Mouse (Mus musculus) forebrain, embryonic 12.5 days (tissue): ENCODE data around the gene Tceanc. TPM values are rescaled to one million over a fixed set of nuclear protein-coding genes. Genes with fewer than 3 reads are reported as not detected.

Experiments
- ATAC-seq: fragments of 200-750 bp; cut with Nextera tagmentation; 2 replicates; pipeline ENCODE4 v1.8.0; 2017; ENCODE audit warnings: moderate TSS enrichment; ENCODE audit not compliant: low FRiP score
- H3K27ac ChIP-seq: fragments of 300-500 bp; sonication (generic); 2 replicates; pipeline ENCODE4 v1.5.1; 2016; ENCODE audit warnings: mild to moderate bottlenecking
- H3K27me3 ChIP-seq: fragments of 300-500 bp; sonication (generic); 2 replicates; pipeline ENCODE4 v1.6.1; 2016; ENCODE audit warnings: mild to moderate bottlenecking
- H3K36me3 ChIP-seq: fragments of 300-500 bp; sonication (generic); replicated peaks from 2 replicates; pipeline ENCODE4 v1.6.1; 2016; ENCODE audit warnings: mild to moderate bottlenecking
- H3K4me1 ChIP-seq: fragments of 300-500 bp; sonication (generic); 2 replicates; pipeline ENCODE4 v1.6.1; 2016
- H3K4me2 ChIP-seq: fragments of 300-500 bp; sonication (generic); 2 replicates; pipeline ENCODE4 v1.6.1; 2016; ENCODE audit warnings: mild to moderate bottlenecking, moderate library complexity
- H3K4me3 ChIP-seq: fragments of 300-500 bp; sonication (generic); replicated peaks from 2 replicates; pipeline ENCODE4 v1.5.1; 2016; ENCODE audit warnings: mild to moderate bottlenecking
- H3K9ac ChIP-seq: fragments of 300-500 bp; sonication (generic); 2 replicates; pipeline ENCODE4 v1.6.1; 2016; ENCODE audit warnings: mild to moderate bottlenecking
- H3K9me3 ChIP-seq: fragments of 300-500 bp; sonication (generic); 2 replicates; pipeline ENCODE4 v1.6.1; 2016
- WGBS: fragments of 180-500 bp; shearing (Covaris S2); methylation state at CpG from one replicate; pipeline ENCODE4 v1.1.7; 2016; 5-methylcytosine and 5-hydroxymethylcytosine counted together
- polyA plus RNA-seq: library from polyadenylated mRNA; unstranded; fragments of >200 nt; fragmentation: Nextera tagmentation; extraction: Ambion mirVana; gene quantifications from 2 replicates; pipeline ENCODE4 v1.2.1, GENCODE M21; 2016

The Tceanc gene
- 13.3 and 14.2 TPM in 2 replicates for polyA plus RNA-seq

GRCm38 (mm10) chrX:166518345-166518744 is at the start of gene Tceanc:
TSS of gene Tceanc (minus strand) at chrX:166518567.
- Histone ChIP-seq H3K27ac (no peak within 1 kb of the TSS), H3K4me3 (no peak within 1 kb of the TSS), H3K4me1 (no peaks in the 10 kb centered on the region), H3K36me3 (no peaks in the 10 kb centered on the region), H3K9ac (no peak within 1 kb of the TSS), H3K4me2 (no peak within 1 kb of the TSS), H3K9me3 (no peaks in the 10 kb centered on the region), H3K27me3 (peaks cover 25% of the 10 kb centered on the region)
- ATAC-seq, result no peak
- WGBS, result 80% methylated on average over 16 of the region's 16 CpGs

- ATAC-seq, result no peak
- no peak overlapping the region for H3K9ac ChIP-seq
- H3K27ac ChIP-seq, result no peak overlapping the region
- no peaks in the 10 kb centered on the region for H3K4me1 ChIP-seq
- 88% methylated on average over 6 of the region's 6 CpGs for WGBS
- H3K27me3 ChIP-seq, result peaks cover 12% of the 10 kb centered on the region
- no peaks in the 10 kb centered on the region for H3K36me3 ChIP-seq
- H3K9me3 ChIP-seq, result no peaks in the 10 kb centered on the region
- no peak overlapping the region for H3K4me3 ChIP-seq
- no peak overlapping the region for H3K4me2 ChIP-seq
Observed at GRCm38 (mm10) chrX:166565983-166566382, 47.6 kb upstream of the Tceanc start.

GRCm38 (mm10) chrX:166565401-166565800 is 47.0 kb upstream of the Tceanc start:
- ATAC-seq, result no peak
- H3K36me3 ChIP-seq, result no peaks in the 10 kb centered on the region
- no peaks in the 10 kb centered on the region for H3K9me3 ChIP-seq
- no peak overlapping the region for H3K27ac ChIP-seq
- H3K4me3 ChIP-seq, result no peak overlapping the region
- 63% methylated on average over 5 of the region's 5 CpGs for WGBS
- no peak overlapping the region for H3K4me2 ChIP-seq
- H3K4me1 ChIP-seq, result no peaks in the 10 kb centered on the region
- H3K27me3 ChIP-seq, result peaks cover 12% of the 10 kb centered on the region
- no peak overlapping the region for H3K9ac ChIP-seq

GRCm38 (mm10) chrX:166564900-166565299 is 46.5 kb upstream of the Tceanc start:
- no peaks in the 10 kb centered on the region for H3K9me3 ChIP-seq
- H3K4me2 ChIP-seq, result no peak overlapping the region
- H3K36me3 ChIP-seq, result no peaks in the 10 kb centered on the region
- no peak overlapping the region for H3K27ac ChIP-seq
- H3K9ac ChIP-seq, result no peak overlapping the region
- H3K4me3 ChIP-seq, result no peak overlapping the region
- peaks cover 12% of the 10 kb centered on the region for H3K27me3 ChIP-seq
- WGBS, result 75% methylated on average over 5 of the region's 5 CpGs
- no peak for ATAC-seq
- H3K4me1 ChIP-seq, result no peaks in the 10 kb centered on the region

GRCm38 (mm10) chrX:166559333-166559732 is 41.0 kb upstream of the Tceanc start:
- WGBS, result 70% methylated on average over 3 of the region's 3 CpGs
- Histone ChIP-seq H3K27me3 (peaks cover 10% of the 10 kb centered on the region; the same call in 1 of the 2 replicates), H3K4me3 (no peak overlapping the region), H3K27ac (no peak overlapping the region), H3K9ac (no peak overlapping the region), H3K36me3 (no peaks in the 10 kb centered on the region), H3K9me3 (no peaks in the 10 kb centered on the region), H3K4me2 (no peak overlapping the region), H3K4me1 (no peaks in the 10 kb centered on the region)
- ATAC-seq, result no peak

- Histone ChIP-seq H3K27me3 (peaks cover 9% of the 10 kb centered on the region; the same call in 1 of the 2 replicates), H3K9me3 (no peaks in the 10 kb centered on the region), H3K9ac (no peak overlapping the region), H3K4me2 (no peak overlapping the region), H3K36me3 (no peaks in the 10 kb centered on the region), H3K27ac (no peak overlapping the region), H3K4me3 (no peak overlapping the region), H3K4me1 (no peaks in the 10 kb centered on the region)
- ATAC-seq, result no peak
- WGBS, result 86% methylated on average over 7 of the region's 7 CpGs
Observed at GRCm38 (mm10) chrX:166552355-166552754, 34.0 kb upstream of the Tceanc start.

GRCm38 (mm10) chrX:166546495-166546894 is 28.1 kb upstream of the Tceanc start:
- no peak overlapping the region for H3K4me2 ChIP-seq
- no peaks in the 10 kb centered on the region for H3K4me1 ChIP-seq
- H3K27ac ChIP-seq, result no peak overlapping the region
- ATAC-seq, result no peak
- H3K27me3 ChIP-seq, result peaks cover 11% of the 10 kb centered on the region; the same call in 1 of the 2 replicates
- H3K4me3 ChIP-seq, result no peak overlapping the region
- H3K9ac ChIP-seq, result no peak overlapping the region
- 74% methylated on average over 2 of the region's 2 CpGs for WGBS
- H3K36me3 ChIP-seq, result no peaks in the 10 kb centered on the region
- no peaks in the 10 kb centered on the region for H3K9me3 ChIP-seq

- no peaks in the 10 kb centered on the region for H3K4me1 ChIP-seq
- no peaks in the 10 kb centered on the region for H3K36me3 ChIP-seq
- H3K9me3 ChIP-seq, result no peaks in the 10 kb centered on the region
- no peak overlapping the region for H3K9ac ChIP-seq
- no peak overlapping the region for H3K4me3 ChIP-seq
- H3K27me3 ChIP-seq, result peaks cover 21% of the 10 kb centered on the region
- ATAC-seq, result no peak
- no peak overlapping the region for H3K27ac ChIP-seq
- H3K4me2 ChIP-seq, result no peak overlapping the region
- WGBS, result 60% methylated on average over 4 of the region's 4 CpGs
Observed at GRCm38 (mm10) chrX:166535138-166535537, 16.8 kb upstream of the Tceanc start.

GRCm38 (mm10) chrX:166533432-166533831 is 15.1 kb upstream of the Tceanc start:
- H3K27me3 ChIP-seq, result peaks cover 20% of the 10 kb centered on the region
- no peak overlapping the region for H3K4me3 ChIP-seq
- WGBS, result 82% methylated on average over 4 of the region's 4 CpGs
- no peaks in the 10 kb centered on the region for H3K9me3 ChIP-seq
- H3K9ac ChIP-seq, result no peak overlapping the region
- no peak overlapping the region for H3K4me2 ChIP-seq
- no peak overlapping the region for H3K27ac ChIP-seq
- no peaks in the 10 kb centered on the region for H3K36me3 ChIP-seq
- no peak for ATAC-seq
- no peaks in the 10 kb centered on the region for H3K4me1 ChIP-seq

- H3K4me2 ChIP-seq, result no peak overlapping the region
- peaks cover 19% of the 10 kb centered on the region for H3K27me3 ChIP-seq
- ATAC-seq, result no peak
- H3K27ac ChIP-seq, result no peak overlapping the region
- 42% methylated on average over 6 of the region's 6 CpGs for WGBS
- H3K9me3 ChIP-seq, result no peaks in the 10 kb centered on the region
- no peaks in the 10 kb centered on the region for H3K36me3 ChIP-seq
- H3K9ac ChIP-seq, result no peak overlapping the region
- no peak overlapping the region for H3K4me3 ChIP-seq
- no peaks in the 10 kb centered on the region for H3K4me1 ChIP-seq
Observed at GRCm38 (mm10) chrX:166531671-166532070, 13.3 kb upstream of the Tceanc start.

- WGBS, result 81% methylated on average over 3 of the region's 3 CpGs
- H3K27ac ChIP-seq, result no peak overlapping the region
- no peak for ATAC-seq
Observed at GRCm38 (mm10) chrX:166528126-166528525, 9.8 kb upstream of the Tceanc start.

GRCm38 (mm10) chrX:166525637-166526315 is 7.4 kb upstream of the Tceanc start:
- H3K27me3 ChIP-seq, result peaks cover 19% of the 10 kb centered on the region
- no peaks in the 10 kb centered on the region for H3K4me1 ChIP-seq
- no peak overlapping the region for H3K9ac ChIP-seq
- no peak for ATAC-seq
- H3K36me3 ChIP-seq, result no peaks in the 10 kb centered on the region
- WGBS, result 87% methylated on average over 2 of the region's 2 CpGs
- no peak overlapping the region for H3K4me3 ChIP-seq
- no peaks in the 10 kb centered on the region for H3K9me3 ChIP-seq
- H3K27ac ChIP-seq, result no peak overlapping the region
- no peak overlapping the region for H3K4me2 ChIP-seq

More at GRCm38 (mm10) chrX:166528126-166528525, 9.8 kb upstream of the Tceanc start:
- Histone ChIP-seq H3K9me3 (no peaks in the 10 kb centered on the region), H3K4me3 (no peak overlapping the region), H3K9ac (no peak overlapping the region), H3K4me2 (no peak overlapping the region), H3K36me3 (no peaks in the 10 kb centered on the region), H3K27me3 (peaks cover 22% of the 10 kb centered on the region), H3K4me1 (no peaks in the 10 kb centered on the region)

- no peaks in the 10 kb centered on the region for H3K4me1 ChIP-seq
- no peak overlapping the region for H3K4me3 ChIP-seq
- no peaks in the 10 kb centered on the region for H3K9me3 ChIP-seq
- 80% methylated on average over 5 of the region's 5 CpGs for WGBS
- no peak overlapping the region for H3K4me2 ChIP-seq
- no peak overlapping the region for H3K9ac ChIP-seq
- no peaks in the 10 kb centered on the region for H3K36me3 ChIP-seq
- no peak for ATAC-seq
- no peak overlapping the region for H3K27ac ChIP-seq
- H3K27me3 ChIP-seq, result peaks cover 32% of the 10 kb centered on the region
Observed at GRCm38 (mm10) chrX:166520782-166521181, 2.4 kb upstream of the Tceanc start.
